Comparison of ENCODE assay signal across 16 mouse cellular contexts in genomic region chr17:30118036-30118435, GRCm38 (mm10).
DNase-seq lines count a peak whose midpoint lies in the region; ATAC-seq and TF ChIP-seq lines count a peak whose summit lies in the region.
"Had no signal": no experiment of that assay in that cellular context is flagged by ENCODE, and none has a peak within 500 bp of the region (broad histone marks: within the 10 kb centered on the region; RNA-seq: fewer than 3 reads in every experiment).

No protein-coding gene starts in this region.

- no peak overlapping the region for H3K9ac ChIP-seq in lung, postnatal 0 days (replicated peaks; ENCODE audit: low read depth)
- H3K9ac ChIP-seq in neural tube, embryonic 15.5 days (replicated peaks) = no peak overlapping the region
- H3K9ac ChIP-seq: heart, embryonic 12.5 days had no signal

- WGBS in lung, postnatal 0 days = 61% methylated on average over 5 of the region's 5 CpGs
- WGBS in neural tube, embryonic 15.5 days = 67% methylated on average over 5 of the region's 5 CpGs

- no peak overlapping the region for H3K4me2 ChIP-seq in lung, postnatal 0 days (replicated peaks; ENCODE audit: low read depth, low read length)
- H3K4me2 ChIP-seq in neural tube, embryonic 15.5 days = no peak overlapping the region
- H3K4me2 ChIP-seq: heart, embryonic 12.5 days had no signal

- H3K27me3 ChIP-seq in lung, postnatal 0 days (replicated peaks; ENCODE audit: insufficient read depth, low read length) = no peaks in the 10 kb centered on the region
- no peaks in the 10 kb centered on the region for H3K27me3 ChIP-seq in neural tube, embryonic 15.5 days (replicated peaks)
- H3K27me3 ChIP-seq: heart, embryonic 12.5 days had no signal

- no peaks in the 10 kb centered on the region for H3K9me3 ChIP-seq in lung, postnatal 0 days (ENCODE audit: low read length)
- H3K9me3 ChIP-seq in neural tube, embryonic 15.5 days (replicated peaks) = no peaks in the 10 kb centered on the region
- H3K9me3 ChIP-seq: embryonic facial prominence, embryonic 10.5 days; heart, embryonic 12.5 days; hindbrain, embryonic 10.5 days had no signal

- no peak overlapping the region for H3K4me3 ChIP-seq in layer of hippocampus, adult 2 months
- H3K4me3 ChIP-seq in lung, postnatal 0 days (ENCODE audit: low read depth, low read length) = no peak overlapping the region
- H3K4me3 ChIP-seq in neural tube, embryonic 15.5 days (replicated peaks) = no peak overlapping the region
- H3K4me3 ChIP-seq: embryonic facial prominence, embryonic 10.5 days; heart, embryonic 12.5 days; hindbrain, embryonic 10.5 days had no signal

- DNase-seq in frontal cortex, postnatal 10 days (ENCODE audit: low spot score in 2 of 2) = no peak
- no peak for DNase-seq in layer of hippocampus, adult 2 months (ENCODE audit: low spot score in 2 of 2)
- DNase-seq in layer of hippocampus, adult 9-10 months (ENCODE audit: low spot score) = no peak
- peak; percentile 58 for DNase-seq in lung, postnatal 0 days (ENCODE audit: low spot score)
- DNase-seq in lung, postnatal 25 days (ENCODE audit: low spot score) = no peak
- DNase-seq in thymus, postnatal 25 days = no peak
- DNase-seq: adrenal gland, adult 2 months; adrenal gland, postnatal 25 days; cerebellum, adult 2 months; cerebellum, postnatal 10 days; gastrocnemius, postnatal 14 days had no signal

- H3K36me3 ChIP-seq in lung, postnatal 0 days (ENCODE audit: insufficient read depth, low read length) = no peaks in the 10 kb centered on the region
- no peaks in the 10 kb centered on the region for H3K36me3 ChIP-seq in neural tube, embryonic 15.5 days

- peak overlapping the region; percentile 83; the same call in 1 of the 2 replicates for H3K27ac ChIP-seq in layer of hippocampus, adult 2 months
- no peak overlapping the region for H3K27ac ChIP-seq in lung, postnatal 0 days (ENCODE audit: low read length)
- H3K27ac ChIP-seq in neural tube, embryonic 15.5 days (replicated peaks) = 0 out of 2 replicates have a peak overlapping the region, but pooled peaks have one; percentile 39
- H3K27ac ChIP-seq: embryonic facial prominence, embryonic 10.5 days; hindbrain, embryonic 10.5 days had no signal

- H3K4me1 ChIP-seq in lung, postnatal 0 days (ENCODE audit: insufficient read depth, low read depth, low read length) = no peaks in the 10 kb centered on the region
- H3K4me1 ChIP-seq in neural tube, embryonic 15.5 days = peaks cover 23% of the 10 kb centered on the region

- TF ChIP-seq EP300 in lung, postnatal 0 days (IDR thresholded peaks at IDR 0.05) = no peak; the same call in 1 of the 2 replicates

- no peak for TF ChIP-seq CTCF in layer of hippocampus, adult 2 months (conservative IDR thresholded peaks at IDR 0.05)
- no peak for TF ChIP-seq CTCF in lung, postnatal 0 days (IDR thresholded peaks at IDR 0.05)

- peak; percentile 39; the same call in 1 of the 2 replicates for ATAC-seq in frontal cortex, adult (ENCODE audit: low TSS enrichment)
- no peak for ATAC-seq in lung, postnatal 0 days
- no peak for ATAC-seq in neural tube, embryonic 15.5 days (ENCODE audit: low FRiP score)
